Mouse (Mus musculus) CD8-positive naive resting alpha-beta T cell, adult 2 months (primary cell): Measurements from ENCODE around the gene Cfap299.

Experiments
- DNase-seq, 2 experiments: peaks; one replicate each; pipeline ENCODE4 v3.0.0; 2022; ENCODE audit warnings: low read depth in 2 of 2, low spot score in 2 of 2

Cfap299 gene

GRCm38 (mm10) chr5:98376058-98376798 is 47.1 kb downstream of the Cfap299 start:
- DNase-seq: no peak

DNA sequence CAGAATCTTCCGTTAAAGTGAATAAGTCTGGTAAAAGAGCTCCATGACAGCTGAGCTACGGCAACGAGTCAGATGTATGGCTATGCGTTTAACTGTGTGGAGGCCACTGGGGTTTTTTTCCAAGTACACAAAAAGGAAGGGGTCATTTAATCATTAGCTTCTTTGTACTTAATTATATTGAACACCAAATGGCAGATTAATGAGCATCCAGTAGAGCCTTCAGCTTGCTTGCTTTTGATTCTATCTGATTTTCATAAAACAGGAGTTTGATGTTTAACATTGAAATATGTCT is 47.6 kb downstream of the Cfap299 start:
- DNase-seq: no peak

- no peak for DNase-seq
Measured at GRCm38 (mm10) chr5:98380360-98380759, 51.3 kb downstream of the Cfap299 start.

- no peak for DNase-seq
Measured at GRCm38 (mm10) chr5:98387054-98387453, 58.0 kb downstream of the Cfap299 start.

DNA sequence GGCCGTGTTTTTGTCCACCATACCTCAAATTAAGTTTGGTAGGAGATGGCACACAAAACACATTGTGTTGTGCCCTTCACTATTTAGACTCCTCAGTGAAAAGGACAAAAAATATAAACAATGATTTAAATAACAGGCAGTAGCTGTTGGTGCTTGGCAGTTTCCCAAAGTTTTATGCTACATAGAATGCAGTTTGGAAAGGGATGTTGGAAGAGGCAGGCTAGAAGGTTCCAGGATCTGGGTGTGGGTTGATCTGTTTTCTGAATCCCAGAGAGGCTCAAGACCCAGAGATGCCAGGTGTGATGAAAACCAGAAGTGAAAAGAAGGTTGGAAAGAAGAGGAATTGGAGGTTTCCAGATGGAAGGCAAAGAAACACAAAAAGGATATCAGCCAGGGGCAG is 73.1 kb downstream of the Cfap299 start:
- no peak for DNase-seq

DNA sequence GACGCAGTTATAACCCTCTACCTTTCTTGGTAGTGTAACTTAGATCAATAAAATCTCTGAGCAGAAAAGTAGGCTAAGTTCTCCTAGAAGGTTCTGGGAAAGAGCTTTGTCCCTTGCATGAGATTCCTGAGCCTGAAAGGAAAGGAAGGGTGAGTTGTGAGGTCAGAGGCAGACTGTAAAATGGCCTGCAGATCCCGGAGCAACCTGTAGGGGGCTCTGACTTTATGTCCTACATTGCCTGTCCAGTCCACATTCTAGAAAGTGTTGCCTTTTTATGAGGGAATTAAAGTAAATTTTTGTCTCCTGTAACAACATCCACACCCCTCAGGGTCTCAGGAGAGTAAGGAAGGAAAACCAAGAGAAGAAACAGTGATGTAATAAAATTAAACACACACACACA is 81.0 kb downstream of the Cfap299 start:
- no peak for DNase-seq

GRCm38 (mm10) chr5:98416385-98417145 is 87.5 kb downstream of the Cfap299 start:
- DNase-seq: no peak

DNA sequence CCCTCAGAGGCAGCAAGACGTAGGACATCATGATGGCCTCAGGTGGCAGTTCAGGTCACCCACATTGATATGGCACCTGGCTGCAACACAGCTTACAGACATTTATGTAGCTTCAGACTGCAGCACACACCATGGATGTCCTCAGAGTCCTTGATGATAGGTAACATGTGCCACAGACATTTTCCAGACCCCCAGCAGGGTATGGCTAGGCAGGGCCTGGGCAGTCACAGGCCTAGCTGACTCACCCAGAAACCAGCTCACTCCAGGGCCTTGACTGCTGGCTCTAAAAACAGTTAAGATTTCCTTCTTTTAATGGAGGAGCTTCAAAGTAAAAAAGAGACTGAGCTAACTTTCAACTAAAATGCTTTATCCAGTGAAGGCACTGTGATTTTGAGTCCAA is 95.9 kb downstream of the Cfap299 start:
- no peak for DNase-seq

DNA sequence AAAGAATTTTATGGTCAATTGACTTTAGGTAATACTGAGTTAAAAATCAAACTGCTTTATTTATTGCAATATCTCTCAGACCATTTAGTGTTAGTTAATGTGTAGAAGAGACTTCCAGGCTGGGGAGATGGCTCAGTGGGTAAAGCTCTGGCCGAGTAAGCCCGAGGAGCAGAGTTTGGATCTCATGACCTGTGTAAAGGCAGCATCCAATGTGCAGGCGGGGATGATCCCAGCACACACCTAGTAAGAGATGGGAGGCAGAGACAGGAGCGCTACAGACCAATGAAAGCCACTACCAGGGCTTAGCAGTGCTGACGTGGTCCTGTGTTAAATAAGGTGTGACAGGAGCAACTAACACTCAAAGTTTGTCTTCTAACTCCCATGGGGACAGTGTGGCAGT is 97.0 kb downstream of the Cfap299 start:
- no peak for DNase-seq

DNA sequence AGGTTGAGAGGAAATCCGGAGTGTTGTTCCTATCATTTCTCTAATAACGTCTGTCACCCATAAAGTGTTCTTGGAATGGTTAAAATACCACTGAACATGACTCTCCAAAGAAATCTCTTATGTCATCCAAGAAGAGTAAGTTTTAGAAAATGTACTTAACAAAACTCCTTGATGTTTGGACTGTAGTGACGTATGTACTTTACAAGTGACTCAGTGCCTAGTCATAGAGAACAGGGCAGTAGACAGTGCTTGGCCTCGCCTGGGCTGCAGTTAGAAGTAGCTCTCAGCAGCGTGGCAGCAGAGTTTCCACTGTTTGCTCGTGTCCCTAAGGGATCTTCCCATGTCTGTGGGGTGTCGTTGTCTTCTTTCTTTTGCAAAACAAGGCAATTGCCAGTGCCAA is 101.0 kb downstream of the Cfap299 start:
- DNase-seq: no peak

DNA sequence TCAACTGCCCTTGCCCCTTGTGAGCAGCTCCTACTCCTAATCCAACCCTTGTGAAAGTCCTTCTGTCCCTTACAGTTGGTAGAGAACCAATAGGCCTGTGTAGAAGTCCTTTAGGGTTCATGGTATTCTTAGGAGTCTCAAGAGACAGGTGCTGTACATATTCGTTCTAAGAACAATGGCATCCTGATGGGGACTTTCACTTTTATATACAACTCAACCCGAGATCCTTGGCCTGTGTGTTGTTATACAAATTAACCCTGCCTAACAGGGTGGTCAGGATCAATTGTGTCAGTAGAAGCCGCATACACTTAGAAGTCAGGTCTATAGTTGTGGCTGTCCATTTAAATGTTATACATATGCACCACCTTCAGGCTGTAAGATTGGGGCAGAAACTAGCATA is 109.6 kb downstream of the Cfap299 start:
- no peak for DNase-seq

GRCm38 (mm10) chr5:98446771-98447462 is 117.8 kb downstream of the Cfap299 start:
- no peak for DNase-seq

- no peak for DNase-seq
Measured at GRCm38 (mm10) chr5:98449873-98450272, 120.8 kb downstream of the Cfap299 start.

GRCm38 (mm10) chr5:98466882-98467535 is 137.9 kb downstream of the Cfap299 start:
- DNase-seq: no peak

DNA sequence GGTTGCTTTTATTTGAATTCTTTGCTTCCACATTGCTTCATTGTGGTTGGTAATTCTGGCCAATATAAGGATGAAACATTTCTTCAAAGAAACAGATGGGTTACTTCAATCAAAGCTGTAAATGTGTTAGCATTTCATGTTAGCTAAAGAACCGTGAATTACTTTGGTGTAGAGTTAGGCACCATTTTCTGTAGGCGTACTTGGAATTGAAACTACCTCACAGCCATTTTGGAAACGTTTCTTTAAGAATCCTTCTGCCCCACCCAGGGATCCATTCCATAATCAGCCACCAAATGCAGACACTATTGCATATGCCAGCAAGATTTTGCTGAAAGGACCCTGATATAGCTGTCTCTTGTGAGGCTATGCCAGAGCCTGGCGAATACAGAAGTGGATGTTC is 140.9 kb downstream of the Cfap299 start:
- no peak for DNase-seq

DNA sequence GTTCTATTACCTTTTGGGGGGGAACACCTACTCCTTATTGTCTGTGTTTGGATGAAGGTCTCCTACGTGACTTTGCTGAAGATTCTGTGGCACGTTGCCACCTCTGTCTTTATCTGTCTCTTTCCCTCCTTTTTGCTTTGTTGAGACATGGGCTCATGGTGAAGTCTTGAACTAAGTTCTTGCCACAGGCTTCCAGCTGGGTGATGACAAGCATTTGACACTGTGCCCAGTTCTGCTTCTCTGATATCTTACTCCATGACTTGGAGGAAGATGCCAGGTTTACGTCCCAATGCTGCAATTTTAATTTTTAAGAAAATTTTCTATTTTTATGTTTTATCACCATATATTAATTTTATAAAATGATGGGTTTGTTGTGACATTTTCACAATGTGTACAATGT is 147.4 kb downstream of the Cfap299 start:
- DNase-seq: no peak

GRCm38 (mm10) chr5:98477261-98477660 is 148.2 kb downstream of the Cfap299 start:
- no peak for DNase-seq

- DNase-seq: no peak
Measured at GRCm38 (mm10) chr5:98483507-98483906, 154.4 kb downstream of the Cfap299 start.

GRCm38 (mm10) chr5:98485189-98485588 is 156.1 kb downstream of the Cfap299 start:
- no peak for DNase-seq

GRCm38 (mm10) chr5:98498317-98498716 is 169.2 kb downstream of the Cfap299 start:
- no peak for DNase-seq

DNA sequence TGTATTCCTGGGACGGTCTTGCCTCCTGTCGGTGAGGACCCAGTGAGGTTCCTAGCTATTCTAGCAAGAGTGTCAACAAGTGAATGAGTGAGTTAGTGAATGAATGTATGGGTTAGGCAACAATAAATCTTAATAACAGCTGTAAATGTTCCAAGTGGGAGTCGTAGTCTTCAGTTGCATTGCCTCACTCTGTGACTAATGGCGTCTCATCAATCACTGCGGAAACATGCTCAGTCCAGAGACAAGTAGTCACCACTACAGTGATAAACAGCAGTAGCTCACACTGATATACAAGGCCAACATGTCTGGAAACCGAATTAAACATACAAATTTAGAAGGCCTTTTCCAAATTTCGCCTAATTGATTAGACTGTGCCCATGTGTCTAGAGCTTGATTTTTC is 187.1 kb downstream of the Cfap299 start:
- no peak for DNase-seq

GRCm38 (mm10) chr5:98520118-98520517 is 191.0 kb downstream of the Cfap299 start:
- no peak for DNase-seq
